Mouse (Mus musculus) cerebellum, adult 9-10 months (tissue): ENCODE data around the gene Mboat7.

Experiments used
- DNase-seq: peaks from one replicate; pipeline ENCODE4 v3.0.0; 2022

The Mboat7 gene

GRCm38 (mm10) chr7:3692382-3692986 lies 839 bp downstream of the Mboat7 start, which contains the start of gene Tsen34:
TSS of gene Tsen34 (plus strand) at chr7:3692863.
- DNase-seq, result no peak

DNA sequence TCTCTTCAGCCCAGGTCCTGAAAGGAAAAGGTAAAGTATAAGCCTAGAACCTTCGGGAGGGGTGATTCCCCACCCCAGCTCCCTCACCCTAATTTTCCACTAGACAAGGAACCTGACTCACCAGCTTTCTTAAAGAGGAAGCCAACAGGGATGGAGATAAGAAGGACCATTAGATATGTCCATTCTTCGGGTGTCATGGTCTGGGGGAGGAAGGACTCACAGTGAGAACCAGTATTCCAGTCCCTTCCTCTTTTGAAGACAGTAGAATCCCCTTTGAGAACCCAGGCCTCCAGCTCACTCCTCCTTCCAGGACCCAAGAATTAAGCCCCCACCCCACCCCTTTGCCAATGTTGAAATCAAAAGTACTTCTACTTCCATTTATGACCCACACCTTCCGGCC lies 1.4 kb downstream of the Mboat7 start:
- DNase-seq, result no peak

DNA sequence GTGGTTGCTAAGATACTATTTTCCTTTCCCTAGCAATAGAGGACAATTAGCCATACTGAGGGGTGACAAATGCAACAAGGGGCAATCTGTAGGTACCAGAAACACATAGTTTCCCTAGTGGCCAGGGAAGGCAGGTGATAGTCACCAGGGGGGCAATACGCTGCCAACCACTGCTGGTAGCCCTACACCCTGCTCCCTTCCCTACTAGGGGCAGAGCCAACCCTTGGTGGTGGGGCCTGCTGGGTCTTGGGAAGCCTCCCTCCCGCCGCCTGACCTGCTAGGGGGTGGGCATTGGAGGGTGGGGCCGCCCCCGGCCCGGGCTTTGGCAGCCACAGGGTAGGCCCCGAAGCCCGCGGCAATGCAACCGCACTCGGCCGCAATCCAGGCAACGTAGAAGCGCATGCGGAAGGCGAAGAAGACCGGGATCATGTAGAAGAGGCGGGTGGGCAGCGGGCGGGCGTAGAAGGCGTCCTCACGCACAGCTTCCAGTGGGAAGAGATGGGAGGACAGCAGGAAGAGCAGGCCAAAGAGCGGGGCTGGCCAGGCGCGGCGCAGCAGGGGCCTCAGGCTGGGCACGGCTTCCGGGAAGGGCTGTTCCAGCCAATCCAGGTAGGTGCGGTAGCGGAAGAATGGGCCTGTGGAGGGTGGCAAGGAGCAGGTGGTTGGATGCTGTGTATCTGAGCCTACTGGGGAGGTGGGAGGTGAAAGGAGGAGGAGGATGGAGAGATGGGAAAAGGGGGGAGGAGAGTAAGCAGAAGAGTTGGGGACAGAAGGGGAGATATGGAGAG lies 7.7 kb downstream of the Mboat7 start:
- peak; percentile 71 for DNase-seq

DNA sequence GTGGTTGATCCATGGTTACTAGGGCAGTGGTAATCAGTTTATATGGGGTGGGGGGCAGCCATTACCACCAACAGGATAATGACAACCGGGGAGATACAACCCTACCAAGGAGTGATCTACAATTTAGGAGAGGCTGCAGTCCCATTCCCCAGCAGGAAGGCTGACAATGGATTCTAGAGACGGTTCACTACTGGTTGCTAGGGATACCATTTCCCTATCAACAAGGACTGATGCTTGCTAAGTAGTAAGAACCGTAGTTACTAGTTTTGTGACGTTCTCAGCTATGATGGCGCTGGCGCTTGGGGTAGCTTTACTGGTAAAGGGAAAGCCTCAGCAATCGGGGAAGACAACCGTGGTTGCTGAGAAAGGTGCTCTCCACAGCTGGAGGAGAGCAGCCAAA lies 8.6 kb downstream of the Mboat7 start:
- peak; percentile 27 for DNase-seq

DNA sequence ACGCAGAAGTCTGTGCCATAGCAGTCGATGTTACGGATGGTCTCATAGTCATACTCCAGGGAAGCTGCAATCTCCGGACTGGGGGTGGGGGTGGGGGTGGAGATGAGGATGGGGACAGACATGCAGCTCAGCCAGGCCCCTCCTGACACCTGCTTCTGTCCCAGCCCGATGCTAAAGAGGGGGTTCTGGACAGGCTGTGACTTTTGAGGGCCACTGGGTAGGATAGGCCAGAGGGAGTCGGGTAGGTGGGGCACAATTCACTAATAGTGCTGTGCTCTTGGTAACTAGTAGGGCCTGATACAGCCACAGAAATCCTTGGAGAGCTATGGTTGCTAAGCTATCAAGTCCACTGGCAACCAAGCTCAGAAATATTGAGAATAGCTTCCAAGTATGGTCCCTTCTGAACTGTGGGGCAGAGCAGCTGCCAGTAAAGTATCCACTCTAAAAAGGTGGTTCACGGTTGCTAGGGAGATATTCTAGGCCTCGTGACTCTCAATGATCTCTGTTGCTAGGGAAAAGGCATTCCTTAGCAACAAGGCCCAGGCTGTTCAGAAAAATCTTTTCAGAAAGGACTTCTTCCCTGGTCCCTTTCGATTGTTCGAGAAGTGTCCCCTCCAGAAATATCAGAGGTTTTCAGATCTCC lies 9.3 kb downstream of the Mboat7 start:
- DNase-seq, result no peak

DNA sequence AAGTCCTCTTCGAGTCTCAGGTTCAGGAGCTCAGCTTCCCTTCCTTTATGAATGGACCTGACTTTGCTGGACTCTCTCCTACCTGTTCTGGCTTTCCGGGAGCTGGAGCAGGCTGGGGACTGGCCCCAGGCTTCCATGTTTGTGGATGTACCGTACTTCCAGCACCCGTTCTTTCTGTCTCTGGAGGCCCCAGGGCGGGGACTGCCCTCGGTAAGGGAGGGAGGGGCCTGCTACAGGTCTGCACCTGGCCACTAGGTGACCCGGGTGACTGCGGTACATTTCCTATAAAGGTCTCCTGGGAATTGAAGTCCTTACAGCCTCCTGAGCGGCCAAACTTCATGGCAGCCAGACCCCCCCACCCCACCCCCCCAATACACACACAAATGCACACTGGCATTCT lies 16.0 kb downstream of the Mboat7 start, which contains the start of gene Tmc4:
Tmc4 (minus strand) TSS at position 212 of the 400 bp plus-strand sequence.
- no peak for DNase-seq

DNA sequence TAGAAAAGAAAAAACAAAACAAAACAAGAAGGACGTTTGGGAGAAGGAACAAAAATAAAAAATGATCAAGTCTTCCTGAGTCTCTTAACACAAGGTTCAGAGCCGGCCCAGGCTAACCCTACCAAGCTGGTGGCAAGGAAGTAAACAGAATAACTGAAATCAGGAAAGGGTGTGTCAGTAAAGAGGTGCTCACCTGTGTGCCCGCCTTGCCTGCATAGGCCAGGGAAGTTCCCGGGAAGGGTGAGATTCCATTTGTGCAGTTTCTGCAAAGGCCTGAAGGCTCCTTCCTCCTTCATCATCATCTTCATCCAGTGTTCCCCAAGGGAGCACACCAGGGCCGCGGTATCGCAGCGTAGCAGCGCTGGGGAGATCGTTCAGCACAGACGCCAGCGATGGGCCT lies 17.0 kb downstream of the Mboat7 start:
- no peak for DNase-seq

DNA sequence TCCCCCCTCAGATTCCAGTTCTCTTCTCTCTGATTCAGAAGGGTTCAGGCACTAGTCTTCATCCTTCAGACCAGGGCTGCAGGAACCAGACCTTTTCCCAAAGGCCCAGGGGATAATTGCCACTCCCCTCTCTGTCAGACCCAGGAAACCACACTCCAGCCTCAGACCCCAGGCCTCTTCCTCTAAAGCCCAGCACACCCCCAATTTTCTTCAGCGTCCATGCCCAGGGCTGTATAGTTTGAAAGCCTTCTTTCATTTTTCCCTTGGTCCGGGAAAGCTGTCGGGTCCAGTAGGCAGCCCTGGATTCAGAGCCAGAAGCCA lies 18.1 kb downstream of the Mboat7 start:
- DNase-seq, result no peak

DNA sequence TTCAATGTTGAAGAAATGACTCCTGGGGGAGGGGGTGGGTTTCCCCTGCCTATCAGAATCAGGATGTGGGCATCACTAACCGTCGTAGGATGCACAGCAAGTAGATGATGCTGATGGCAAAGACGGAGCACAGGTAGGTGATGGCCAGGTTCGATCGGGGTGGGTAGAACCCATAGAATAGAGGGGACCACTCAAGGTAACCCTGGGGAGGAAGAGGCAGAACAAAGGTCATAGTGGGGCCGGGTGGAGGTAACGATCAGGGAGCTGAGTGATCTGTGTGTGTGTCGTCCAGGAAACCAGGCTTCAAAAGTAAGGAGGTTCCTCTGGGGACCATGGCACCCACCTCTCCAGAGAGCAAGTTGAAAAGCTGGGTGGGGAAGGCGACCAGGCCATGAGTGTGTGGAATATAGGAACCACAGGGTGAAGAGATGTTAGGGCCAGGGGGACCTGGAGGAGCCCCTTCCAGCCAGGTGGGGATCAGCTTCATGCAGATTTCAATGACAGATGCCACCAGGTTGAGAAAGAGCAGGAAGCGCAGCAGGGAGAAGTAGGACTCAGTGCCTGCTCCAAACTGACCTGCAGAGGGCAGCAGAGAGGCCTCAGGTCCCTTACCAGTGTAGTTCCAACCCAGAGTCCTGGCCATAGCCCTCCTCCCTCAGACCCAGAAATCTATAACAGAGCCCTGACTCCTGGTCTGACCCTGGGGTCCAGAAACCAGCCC lies 18.7 kb downstream of the Mboat7 start:
- DNase-seq, result peak; percentile 85

GRCm38 (mm10) chr7:3666921-3667391 lies 26.4 kb downstream of the Mboat7 start:
- no peak for DNase-seq

GRCm38 (mm10) chr7:3665215-3666114 lies 27.9 kb downstream of the Mboat7 start, which contains the start of gene Leng1:
TSS of gene Leng1 (minus strand) at chr7:3665840.
- DNase-seq, result peak; percentile 98

DNA sequence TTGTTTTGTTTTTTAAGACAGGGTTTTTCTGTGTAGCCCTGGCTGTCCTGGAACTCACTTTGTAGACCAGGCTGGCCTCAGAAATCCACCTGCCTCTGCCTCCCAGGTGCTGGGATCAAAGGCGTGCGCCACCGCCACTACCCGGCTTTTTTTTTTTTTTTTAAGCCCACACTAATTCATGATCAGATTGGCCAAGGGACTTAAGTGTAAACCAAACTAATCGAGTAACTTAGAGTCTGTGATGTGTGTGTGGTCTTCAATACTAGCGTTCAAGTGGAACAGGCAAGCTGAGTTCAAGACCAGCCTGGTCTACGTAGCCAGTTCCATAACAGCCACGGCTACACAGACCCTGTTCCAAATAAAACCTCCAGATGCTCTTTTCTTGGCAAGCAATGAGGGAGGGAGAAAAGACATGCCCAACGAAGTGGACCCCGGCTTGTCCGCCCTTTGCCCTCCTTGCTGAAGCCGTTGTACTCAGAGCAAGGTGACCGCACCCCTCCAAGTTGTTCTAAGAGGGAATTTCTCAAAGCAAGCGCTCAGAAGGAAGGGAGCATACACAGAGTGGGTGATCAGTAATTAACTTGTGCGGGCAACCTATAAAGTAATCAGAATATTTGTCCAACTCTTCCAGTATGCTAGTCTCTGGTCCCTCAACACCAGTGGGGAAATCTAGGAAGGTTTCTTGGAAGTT lies 28.7 kb downstream of the Mboat7 start:
- peak; percentile 52 for DNase-seq

DNA sequence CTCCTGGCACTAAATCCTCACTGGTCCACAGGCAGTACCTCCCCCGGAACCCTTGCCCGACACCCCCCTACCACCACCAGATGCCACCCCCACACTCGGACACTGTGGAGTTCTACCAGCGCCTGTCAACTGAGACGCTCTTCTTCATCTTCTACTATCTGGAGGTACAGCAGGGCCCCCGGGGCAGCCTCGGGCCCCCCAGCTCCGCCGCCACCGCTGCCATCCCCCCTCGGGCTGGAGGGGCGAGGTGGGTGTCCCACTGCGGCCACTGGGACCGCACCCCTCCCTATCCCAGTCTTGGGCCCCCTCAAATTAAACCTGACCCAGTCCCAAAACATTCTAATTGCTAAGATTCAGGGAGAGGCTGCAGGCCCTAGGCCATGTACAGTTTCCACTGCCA lies 34.7 kb downstream of the Mboat7 start:
- no peak for DNase-seq

DNA sequence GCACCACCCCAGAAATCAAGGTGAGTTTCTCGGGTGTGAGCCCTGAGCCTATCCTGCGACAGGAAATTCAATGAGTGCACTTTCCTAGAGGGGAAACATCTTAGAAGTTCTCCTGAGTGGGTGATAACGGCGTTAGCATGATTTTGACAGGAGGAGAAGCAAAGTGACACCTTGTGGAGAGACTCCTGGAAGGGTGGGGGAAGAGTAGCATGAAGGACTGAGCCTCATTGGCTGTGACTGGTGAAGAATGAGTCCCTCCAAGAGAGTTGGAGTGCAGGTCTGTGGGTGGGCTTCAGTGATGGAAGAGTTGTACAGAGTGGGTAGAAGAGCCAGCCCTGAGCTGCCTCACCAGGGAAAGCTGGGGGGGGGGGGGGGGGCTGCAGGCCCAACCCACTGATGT lies 36.4 kb downstream of the Mboat7 start:
- DNase-seq, result no peak

DNA sequence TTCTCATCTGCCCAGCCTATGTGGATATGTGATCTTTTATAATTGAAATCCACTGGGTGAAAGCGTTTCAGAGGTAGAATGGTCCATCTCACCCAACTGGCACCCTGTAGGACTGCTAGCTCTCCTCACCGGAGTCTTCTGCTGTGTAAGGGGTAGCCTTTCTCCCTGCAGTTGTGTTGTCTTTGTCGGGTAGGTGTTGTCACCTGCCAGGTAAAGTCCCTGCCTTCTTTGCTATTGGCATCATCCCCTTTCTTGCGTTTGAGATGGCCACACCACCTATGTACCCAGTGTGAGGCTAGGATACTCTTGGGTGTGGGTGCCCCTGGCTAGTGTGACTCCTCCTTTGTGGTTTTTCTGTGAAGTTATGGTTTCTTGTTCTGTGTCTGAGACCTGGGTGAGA lies 46.7 kb downstream of the Mboat7 start:
- DNase-seq, result no peak

GRCm38 (mm10) chr7:3646188-3646587 lies 47.1 kb downstream of the Mboat7 start:
- DNase-seq, result no peak

GRCm38 (mm10) chr7:3645488-3646025 lies 47.8 kb downstream of the Mboat7 start:
- peak; percentile 69 for DNase-seq

GRCm38 (mm10) chr7:3644672-3645487 lies 48.4 kb downstream of the Mboat7 start, which contains the start of gene Cnot3:
TSS of gene Cnot3 (plus strand) at chr7:3645268.
- peak; percentile 100 for DNase-seq

DNA sequence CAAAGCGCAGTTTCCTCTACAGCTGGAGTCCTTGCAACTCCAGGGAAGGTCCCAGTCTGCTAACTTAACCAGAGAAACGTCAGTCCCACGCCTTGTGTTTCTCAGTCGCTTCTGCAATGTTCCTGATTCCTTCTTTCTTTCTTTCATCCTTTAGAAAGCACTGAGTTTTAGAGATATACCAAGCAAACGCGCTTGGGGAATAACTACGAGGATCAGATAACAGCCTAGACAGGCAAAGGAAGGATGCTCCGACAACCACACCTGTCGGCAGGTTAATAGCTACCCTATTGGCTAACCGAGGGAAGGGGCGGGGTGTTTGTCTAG lies 49.0 kb downstream of the Mboat7 start:
- DNase-seq, result no peak

GRCm38 (mm10) chr7:3643843-3644242 lies 49.5 kb downstream of the Mboat7 start:
- peak; percentile 58 for DNase-seq
